11 mouse cellular contexts compared by ENCODE assay signal in genomic region chr5:96965503-96965902, GRCm38 (mm10).
"Had no signal": no experiment of that assay in that cellular context is flagged by ENCODE, and none has a peak within 500 bp of the region (broad histone marks: within the 10 kb centered on the region; RNA-seq: fewer than 3 reads in every experiment).

No protein-coding gene starts in this region.

- H3K27me3 ChIP-seq: midbrain, embryonic 12.5 days had no signal

- H3K27ac ChIP-seq: midbrain, embryonic 12.5 days had no signal

- H3K4me3 ChIP-seq: left cerebral cortex, adult 2 months; liver, embryonic 15.5 days; midbrain, embryonic 12.5 days had no signal

- H3K9ac ChIP-seq: lung, embryonic 14.5 days; midbrain, embryonic 12.5 days had no signal

- H3K9me3 ChIP-seq: limb, embryonic 10.5 days; liver, embryonic 15.5 days; midbrain, embryonic 12.5 days had no signal

- H3K36me3 ChIP-seq: limb, embryonic 10.5 days; liver, embryonic 15.5 days; midbrain, embryonic 12.5 days had no signal

- DNase-seq: lung, postnatal 10 days; lung, postnatal 4 days; right cerebral cortex, postnatal 14 days; thymus, postnatal 36 days had no signal

- ATAC-seq: inflammation-experienced regulatory T-cells, adult 6 months; intestine, postnatal 0 days had no signal
